Mouse (Mus musculus) CD4-positive, CD25-positive, alpha-beta regulatory T cell, adult 2 months (primary cell): ENCODE data around the gene Hmg20a.
"Not testable (repeated sequence)": the region's sequence is repeated elsewhere in the genome, so short reads cannot be mapped to it uniquely, and the experiment has no call there.

Source experiments
- DNase-seq: peaks from one replicate; pipeline ENCODE4 v3.0.0-alpha.2; 2012; ENCODE audit warnings: low read depth, low spot score

Hmg20a gene

GRCm38 (mm10) chr9:56417948-56418737, at the start of gene Hmg20a, which contains the start of gene Peak1:
TSS of gene Hmg20a (plus strand) at chr9:56418609.
TSS of gene Peak1 (minus strand) at chr9:56418067.
- peak; percentile 100 for DNase-seq

GRCm38 (mm10) chr9:56368814-56369213, 49.6 kb upstream of the Hmg20a start:
- DNase-seq: no peak

- DNase-seq: no peak
Measured at GRCm38 (mm10) chr9:56370710-56371109, 47.7 kb upstream of the Hmg20a start.

GRCm38 (mm10) chr9:56374401-56374800, 44.0 kb upstream of the Hmg20a start:
- DNase-seq: no peak

- no peak for DNase-seq
Measured at GRCm38 (mm10) chr9:56382786-56383185, 35.6 kb upstream of the Hmg20a start.

GRCm38 (mm10) chr9:56392857-56393256, 25.6 kb upstream of the Hmg20a start:
- DNase-seq: no peak

- DNase-seq: no peak
Measured at GRCm38 (mm10) chr9:56396306-56396705, 22.1 kb upstream of the Hmg20a start.

GRCm38 (mm10) chr9:56404619-56405018, 13.8 kb upstream of the Hmg20a start:
- DNase-seq: no peak

- no peak for DNase-seq
Measured at GRCm38 (mm10) chr9:56409928-56410327, 8.5 kb upstream of the Hmg20a start.

- no peak for DNase-seq
Measured at GRCm38 (mm10) chr9:56412716-56413115, 5.7 kb upstream of the Hmg20a start.

GRCm38 (mm10) chr9:56414322-56414721, 4.1 kb upstream of the Hmg20a start:
- peak; percentile 53 for DNase-seq

- no peak for DNase-seq
Measured at GRCm38 (mm10) chr9:56415393-56415792, 3.0 kb upstream of the Hmg20a start.

- DNase-seq: no peak
Measured at GRCm38 (mm10) chr9:56415935-56416607, 2.3 kb upstream of the Hmg20a start.

- DNase-seq: peak; percentile 87
Measured at GRCm38 (mm10) chr9:56417415-56417947, 928 bp upstream of the Hmg20a start.

- DNase-seq: peak; percentile 96
Measured at GRCm38 (mm10) chr9:56418738-56419239, 380 bp downstream of the Hmg20a start.

GRCm38 (mm10) chr9:56420236-56420635, 1.8 kb downstream of the Hmg20a start:
- peak; percentile 10 for DNase-seq

GRCm38 (mm10) chr9:56420892-56421601, 2.6 kb downstream of the Hmg20a start:
- DNase-seq: peak; percentile 14

- DNase-seq: peak; percentile 60
Measured at GRCm38 (mm10) chr9:56421991-56422390, 3.6 kb downstream of the Hmg20a start.

- peak; percentile 42 for DNase-seq
Measured at GRCm38 (mm10) chr9:56424861-56425260, 6.5 kb downstream of the Hmg20a start.

- no peak for DNase-seq
Measured at GRCm38 (mm10) chr9:56435821-56436526, 17.6 kb downstream of the Hmg20a start.

GRCm38 (mm10) chr9:56437300-56437892, 19.0 kb downstream of the Hmg20a start:
- DNase-seq: not testable (repeated sequence)
